Mouse (Mus musculus) erythroblast, embryonic 14.5 days (primary cell): ENCODE results near the gene Atxn1. TPM values are rescaled to one million over a fixed set of nuclear protein-coding genes. Genes with fewer than 3 reads are reported as not detected.
A peak's percentile ranks its signal among the peaks of the same experiment; 100 is the strongest.

ENCODE experiments used
- H3K27me3 ChIP-seq: 2 replicates; pipeline ENCODE4 v1.6.1; 2012; ENCODE audit warnings: inconsistent platforms; ENCODE audit not compliant: control insufficient read depth
- H3K36me3 ChIP-seq: 2 replicates; pipeline ENCODE4 v1.6.1; 2012; ENCODE audit warnings: mild to moderate bottlenecking, inconsistent platforms; ENCODE audit not compliant: control insufficient read depth
- H3K4me1 ChIP-seq: 2 replicates; pipeline ENCODE4 v1.6.1; 2012; ENCODE audit warnings: inconsistent platforms; ENCODE audit not compliant: control insufficient read depth
- H3K4me3 ChIP-seq: replicated peaks from 2 replicates; pipeline ENCODE3; 2012; ENCODE audit warnings: moderate library complexity, mild to moderate bottlenecking, inconsistent platforms
- H3K9me3 ChIP-seq: 2 replicates; pipeline ENCODE4 v1.6.1; 2012; ENCODE audit warnings: low read length, inconsistent platforms, mixed read lengths; ENCODE audit not compliant: control insufficient read depth
- GATA1 ChIP-seq: IDR thresholded peaks from 2 replicates; pipeline ENCODE4 v1.6.1; 2012; ENCODE audit warnings: low read length, inconsistent platforms, mixed read lengths
- TAL1 ChIP-seq: IDR thresholded peaks from 3 replicates; pipeline ENCODE4 v1.6.1; 2012; ENCODE audit warnings: low read length, inconsistent platforms, mixed read lengths
- polyA plus RNA-seq: library from polyadenylated mRNA; stranded (reverse); fragments of >175 nt; gene quantifications from 2 replicates; pipeline ENCODE4 v1.2.3, GENCODE M21; 2012

Gene Atxn1
- polyA plus RNA-seq, 1 experiment: 0.01 TPM

DNA sequence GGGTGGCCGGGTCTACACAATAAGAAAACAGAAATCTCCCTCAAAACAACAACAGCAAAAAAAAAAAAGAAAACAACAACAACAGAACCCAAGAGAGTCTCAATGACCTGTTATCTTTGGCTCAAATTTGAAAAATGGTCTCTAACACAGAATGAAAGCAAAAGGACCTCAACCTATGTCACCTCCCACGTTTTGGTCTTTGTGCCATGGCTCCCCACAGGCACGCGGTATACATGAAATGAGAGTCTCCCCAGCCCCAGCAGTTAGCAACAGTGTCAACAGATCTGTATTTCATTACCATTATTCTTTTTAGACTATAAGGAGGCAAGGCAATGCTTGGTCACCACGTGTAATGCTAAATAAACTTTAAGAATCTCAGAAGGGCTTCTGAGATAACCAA is 110.3 kb downstream of the Atxn1 start:
- Histone ChIP-seq H3K4me1 (peaks cover 59% of the 10 kb centered on the region), H3K4me3 (no peak overlapping the region)
- TF ChIP-seq GATA1 (no peak), TAL1 (no peak)

GRCm38 (mm10) chr13:45853691-45854090 is 111.1 kb downstream of the Atxn1 start:
- no peaks in the 10 kb centered on the region for H3K9me3 ChIP-seq
- no peak overlapping the region for H3K4me3 ChIP-seq
- H3K27me3 ChIP-seq: no peaks in the 10 kb centered on the region
- TF ChIP-seq GATA1 (no peak), TAL1 (no peak)
- peaks cover 58% of the 10 kb centered on the region for H3K4me1 ChIP-seq
- no peaks in the 10 kb centered on the region for H3K36me3 ChIP-seq

More for the DNA sequence above, 110.3 kb downstream of the Atxn1 start:
- no peaks in the 10 kb centered on the region for H3K9me3 ChIP-seq
- H3K27me3 ChIP-seq: no peaks in the 10 kb centered on the region
- H3K36me3 ChIP-seq: no peaks in the 10 kb centered on the region

- H3K4me1 ChIP-seq: peaks cover 68% of the 10 kb centered on the region
- no peaks in the 10 kb centered on the region for H3K36me3 ChIP-seq
- TF ChIP-seq GATA1 (no peak), TAL1 (no peak)
- no peak overlapping the region for H3K4me3 ChIP-seq
- no peaks in the 10 kb centered on the region for H3K27me3 ChIP-seq
- H3K9me3 ChIP-seq: no peaks in the 10 kb centered on the region
Observed at GRCm38 (mm10) chr13:45852288-45852687, 112.5 kb downstream of the Atxn1 start.

GRCm38 (mm10) chr13:45851746-45852145 is 113.1 kb downstream of the Atxn1 start:
- no peaks in the 10 kb centered on the region for H3K27me3 ChIP-seq
- H3K36me3 ChIP-seq: no peaks in the 10 kb centered on the region
- no peaks in the 10 kb centered on the region for H3K9me3 ChIP-seq
- peaks cover 67% of the 10 kb centered on the region for H3K4me1 ChIP-seq
- TF ChIP-seq GATA1 (no peak), TAL1 (no peak)
- H3K4me3 ChIP-seq: no peak overlapping the region

DNA sequence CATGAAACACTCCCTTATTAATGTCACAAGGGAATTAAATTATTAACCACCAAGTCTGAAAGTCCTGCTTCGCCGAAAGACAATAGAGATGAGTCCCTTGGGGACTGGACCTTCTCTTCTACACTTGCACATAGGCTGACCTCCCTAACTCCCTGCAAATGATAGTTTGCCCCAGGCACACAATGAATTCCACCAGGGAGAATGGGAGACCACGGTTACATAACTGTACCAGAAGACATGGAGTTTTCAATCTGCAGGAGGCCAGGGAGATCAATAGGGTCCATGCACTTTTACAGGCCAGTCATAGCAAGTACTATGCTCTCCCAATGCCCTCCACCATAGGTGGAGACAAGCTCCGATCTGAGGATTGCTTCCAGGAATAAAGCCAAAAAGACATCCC is 113.7 kb downstream of the Atxn1 start:
- peaks cover 67% of the 10 kb centered on the region for H3K4me1 ChIP-seq
- no peaks in the 10 kb centered on the region for H3K36me3 ChIP-seq
- H3K9me3 ChIP-seq: no peaks in the 10 kb centered on the region
- no peak for TF ChIP-seq TAL1
- no peak for TF ChIP-seq GATA1
- no peaks in the 10 kb centered on the region for H3K27me3 ChIP-seq
- no peak overlapping the region for H3K4me3 ChIP-seq

DNA sequence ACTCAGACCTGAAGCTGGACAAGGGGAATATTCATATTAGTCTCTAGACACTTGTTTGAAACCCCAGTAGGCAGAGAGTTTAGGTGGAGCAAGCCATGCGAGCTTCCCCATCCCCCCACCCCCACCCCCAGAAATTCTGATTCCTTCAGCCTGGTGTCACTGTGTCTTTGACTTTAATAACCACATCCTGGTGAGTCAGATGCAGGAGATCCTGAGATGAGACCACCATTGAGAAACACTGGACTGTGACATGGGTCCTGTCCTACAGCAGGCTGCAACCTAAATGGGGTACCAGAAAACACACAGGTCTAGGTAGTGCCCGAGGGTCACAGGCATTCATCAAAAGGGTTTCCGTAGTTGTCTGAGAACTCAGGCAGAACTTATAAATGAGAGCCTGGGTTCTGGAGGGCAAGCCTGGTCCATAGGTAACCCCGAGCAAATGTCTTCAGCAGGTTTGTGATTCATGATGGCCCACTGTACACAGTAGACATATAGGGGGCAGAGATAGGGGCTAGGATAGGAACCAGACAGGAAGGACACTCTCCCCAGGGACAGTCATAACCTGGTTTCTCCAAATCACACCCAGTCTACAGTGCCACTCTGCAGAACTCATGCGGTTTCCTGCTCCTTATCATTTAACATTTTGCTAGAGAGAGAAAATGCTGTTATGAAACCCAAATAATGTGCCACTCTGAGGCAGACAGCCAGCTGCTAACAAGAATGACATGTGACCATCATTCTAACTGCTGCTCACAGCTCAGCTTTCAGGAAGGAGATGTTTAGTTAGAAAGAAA is 114.4 kb downstream of the Atxn1 start:
- Histone ChIP-seq H3K4me3 (no peak overlapping the region), H3K9me3 (no peaks in the 10 kb centered on the region), H3K4me1 (peaks cover 67% of the 10 kb centered on the region), H3K36me3 (no peaks in the 10 kb centered on the region), H3K27me3 (no peaks in the 10 kb centered on the region)
- no peak for TF ChIP-seq TAL1
- TF ChIP-seq GATA1: no peak

DNA sequence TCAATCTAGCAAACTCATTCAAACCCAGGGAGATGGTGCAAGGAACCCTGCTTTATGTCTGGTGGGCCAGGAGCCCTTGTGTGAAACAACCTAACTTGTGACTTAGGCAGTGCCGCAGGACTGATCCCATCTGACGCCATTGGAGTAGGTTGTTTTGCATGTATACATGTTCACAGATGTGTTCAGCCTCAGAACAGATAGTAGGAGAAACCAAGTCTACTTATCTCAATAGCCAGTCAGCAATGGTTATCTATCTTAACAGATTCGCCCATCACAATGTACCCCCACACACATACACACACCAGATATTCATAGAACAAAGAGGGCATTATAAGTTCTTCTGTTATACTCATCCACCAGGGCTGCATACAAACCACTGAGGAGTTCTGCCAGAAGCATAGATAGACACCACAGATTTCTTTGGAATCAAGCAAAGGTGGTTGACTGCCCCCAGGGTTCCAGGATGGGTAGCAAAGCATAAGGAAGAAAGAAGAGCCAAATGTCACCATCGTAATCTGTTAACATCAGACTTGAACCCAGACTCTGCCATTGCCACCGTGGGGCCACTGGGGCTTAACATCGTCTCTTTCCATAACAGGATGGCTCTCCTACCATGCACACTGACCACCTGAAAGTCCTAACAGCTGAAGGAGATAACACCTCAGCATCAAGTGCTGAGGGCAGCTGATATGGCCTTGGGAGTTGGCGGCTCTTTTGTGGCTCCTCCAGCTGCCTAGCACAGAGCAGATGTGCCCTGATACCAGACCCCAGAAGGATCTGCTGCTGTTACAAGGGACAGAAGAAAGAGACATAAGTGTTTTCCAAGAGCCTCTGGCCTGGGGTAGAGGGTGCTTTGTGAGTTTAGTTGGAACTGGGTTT is 115.4 kb downstream of the Atxn1 start:
- no peaks in the 10 kb centered on the region for H3K27me3 ChIP-seq
- no peaks in the 10 kb centered on the region for H3K36me3 ChIP-seq
- H3K9me3 ChIP-seq: no peaks in the 10 kb centered on the region
- H3K4me1 ChIP-seq: peaks cover 60% of the 10 kb centered on the region
- peak overlapping the region; percentile 42 for H3K4me3 ChIP-seq
- peak; percentile 82 for TF ChIP-seq GATA1
- TF ChIP-seq TAL1: peak; percentile 88

DNA sequence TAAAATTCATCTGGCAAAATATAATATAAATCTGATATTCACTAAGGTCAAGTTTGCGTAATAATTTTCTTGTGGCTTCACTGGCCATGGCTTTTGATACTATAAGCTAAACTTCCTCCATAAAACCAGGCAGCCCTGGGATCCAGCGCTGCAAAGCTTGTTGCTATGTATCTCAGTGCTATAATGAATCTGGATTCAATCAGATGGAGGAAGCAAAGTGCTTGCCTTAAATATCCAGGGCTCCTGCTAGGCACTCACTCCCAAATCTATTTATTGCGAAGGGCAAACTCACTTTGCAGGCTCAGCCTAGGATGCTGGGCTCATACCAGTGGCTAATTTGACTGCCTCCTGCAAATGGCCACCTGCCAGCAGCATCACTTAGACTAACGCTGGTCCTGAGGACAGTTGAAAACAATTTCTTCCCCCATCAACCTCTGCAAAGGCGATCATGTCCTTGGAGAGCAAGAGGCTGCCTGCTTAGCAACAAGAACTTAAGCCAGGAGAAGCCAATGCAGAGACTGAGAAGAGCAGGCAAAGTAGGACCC is 122.2 kb downstream of the Atxn1 start:
- H3K9me3 ChIP-seq: no peaks in the 10 kb centered on the region
- no peak overlapping the region for H3K4me3 ChIP-seq
- TF ChIP-seq TAL1 (no peak), GATA1 (no peak)
- no peaks in the 10 kb centered on the region for H3K36me3 ChIP-seq
- H3K27me3 ChIP-seq: no peaks in the 10 kb centered on the region
- peaks cover 2% of the 10 kb centered on the region for H3K4me1 ChIP-seq

DNA sequence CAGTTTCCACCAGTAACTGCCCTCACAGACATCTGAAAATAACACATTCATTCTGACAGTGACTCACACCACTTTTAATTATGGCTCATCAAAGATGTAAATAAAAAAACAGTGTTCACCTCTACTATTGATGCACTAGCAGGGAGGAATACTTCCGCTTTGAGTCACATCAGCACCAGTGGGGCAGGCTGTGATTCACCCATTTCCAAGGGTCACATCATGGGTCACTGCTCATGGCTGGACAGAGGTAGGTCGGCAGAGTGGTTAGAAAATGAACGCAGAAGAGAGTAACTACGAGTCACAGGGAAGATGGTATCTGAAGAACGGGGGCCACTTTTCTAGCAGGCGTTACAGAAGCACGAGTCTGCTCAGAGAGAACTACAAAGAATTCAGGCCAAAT is 124.9 kb downstream of the Atxn1 start:
- H3K4me1 ChIP-seq: no peaks in the 10 kb centered on the region
- no peaks in the 10 kb centered on the region for H3K9me3 ChIP-seq
- H3K27me3 ChIP-seq: no peaks in the 10 kb centered on the region
- TF ChIP-seq GATA1 (no peak), TAL1 (no peak)
- peaks cover under 1% of the 10 kb centered on the region; the same call in 1 of the 2 replicates for H3K36me3 ChIP-seq
- no peak overlapping the region for H3K4me3 ChIP-seq
